Mouse (Mus musculus) spleen, postnatal 14 days (tissue): ENCODE data around the gene Olfr623.
A peak's percentile ranks its signal among the peaks of the same experiment; 100 is the strongest.

Experiments
- DNase-seq, 2 experiments: peaks; one replicate each; pipeline ENCODE4 v3.0.0; 2021 to 2022; ENCODE audit warnings: low spot score in 2 of 2

The Olfr623 gene

GRCm38 (mm10) chr7:103663598-103663997 lies at the start of gene Olfr623:
Olfr623 (minus strand) TSS chr7:103663698.
- no peak for DNase-seq

GRCm38 (mm10) chr7:103712024-103712423 lies 48.5 kb upstream of the Olfr623 start:
- DNase-seq, result peak in 1 of 2 experiments; percentile 7

- no peak for DNase-seq
These were observed 36.0 kb upstream of the Olfr623 start for GRCm38 (mm10) chr7:103699469-103699868.

- no peak for DNase-seq
These were observed 18.9 kb upstream of the Olfr623 start, which contains the start of gene Olfr625-ps1 for GRCm38 (mm10) chr7:103682420-103682819. Olfr625-ps1 (plus strand) TSS chr7:103682720.

GRCm38 (mm10) chr7:103671091-103671490 lies 7.6 kb upstream of the Olfr623 start, which contains the start of gene Olfr624:
Olfr624 (minus strand) TSS chr7:103671191.
- DNase-seq, result no peak

- no peak for DNase-seq
These were observed 19.4 kb downstream of the Olfr623 start for GRCm38 (mm10) chr7:103644070-103644469.

- DNase-seq, result no peak
These were observed 20.9 kb downstream of the Olfr623 start, which contains the start of gene Olfr622 for GRCm38 (mm10) chr7:103642602-103643001. Olfr622 (minus strand) TSS chr7:103642702.

- no peak for DNase-seq
These were observed 26.7 kb downstream of the Olfr623 start for GRCm38 (mm10) chr7:103636795-103637194.

- DNase-seq, result no peak
These were observed 51.1 kb downstream of the Olfr623 start, which contains the start of gene Olfr620 for GRCm38 (mm10) chr7:103612434-103612833. Olfr620 (minus strand) TSS chr7:103612534.
